Mouse (Mus musculus): ENCODE measurements at regions not wholly inside any gene's neighbourhood (a gene's known extent, or its start where the extent isn't known, plus 50 kb on each side); places are given as distances from the start of the nearest gene placed in this dataset.

GRCm38 (mm10) chr17:82731561-82731960 is 483.5 kb upstream of the Pkdcc start:
- no peak for DNase-seq (ENCODE audit: low spot score)

GRCm38 (mm10) chr17:82742445-82742844 is 472.6 kb upstream of the Pkdcc start:
- no peak for DNase-seq (ENCODE audit: low spot score)

GRCm38 (mm10) chr17:82757400-82757799 is 457.7 kb upstream of the Pkdcc start:
- DNase-seq (ENCODE audit: low spot score) = no peak

GRCm38 (mm10) chr17:82779096-82779495 is 436.0 kb upstream of the Pkdcc start:
- peak; percentile 3 for DNase-seq (ENCODE audit: low spot score)

- no peak for DNase-seq (ENCODE audit: low spot score)
Measured at GRCm38 (mm10) chr17:82822129-82822528, 393.0 kb upstream of the Pkdcc start.

GRCm38 (mm10) chr17:82824057-82824456 is 391.0 kb upstream of the Pkdcc start:
- no peak for DNase-seq (ENCODE audit: low spot score)

- no peak for DNase-seq (ENCODE audit: low spot score)
Measured at GRCm38 (mm10) chr17:82824619-82825018, 390.5 kb upstream of the Pkdcc start.

- no peak for DNase-seq (ENCODE audit: low spot score)
Measured at GRCm38 (mm10) chr17:82827170-82827569, 387.9 kb upstream of the Pkdcc start.

- no peak for DNase-seq (ENCODE audit: low spot score)
Measured at GRCm38 (mm10) chr17:82827841-82828240, 387.3 kb upstream of the Pkdcc start.

GRCm38 (mm10) chr17:82828434-82828997 is 386.6 kb upstream of the Pkdcc start:
- DNase-seq (ENCODE audit: low spot score) = no peak

GRCm38 (mm10) chr17:82829415-82829814 is 385.7 kb upstream of the Pkdcc start:
- DNase-seq (ENCODE audit: low spot score) = no peak

GRCm38 (mm10) chr17:82834177-82834576 is 380.9 kb upstream of the Pkdcc start:
- no peak for DNase-seq (ENCODE audit: low spot score)

- no peak for DNase-seq (ENCODE audit: low spot score)
Measured at GRCm38 (mm10) chr17:82836115-82836514, 379.0 kb upstream of the Pkdcc start.

GRCm38 (mm10) chr17:82846776-82847494 is 368.2 kb upstream of the Pkdcc start:
- DNase-seq (ENCODE audit: low spot score) = no peak

GRCm38 (mm10) chr17:82857199-82858147 is 357.6 kb upstream of the Pkdcc start:
- DNase-seq (ENCODE audit: low spot score) = peak; percentile 81

- no peak for DNase-seq (ENCODE audit: low spot score)
Measured at GRCm38 (mm10) chr17:82860391-82860790, 354.7 kb upstream of the Pkdcc start.

- no peak for DNase-seq (ENCODE audit: low spot score)
Measured at GRCm38 (mm10) chr17:82860966-82861365, 354.1 kb upstream of the Pkdcc start.

GRCm38 (mm10) chr17:82877131-82877530 is 338.0 kb upstream of the Pkdcc start:
- no peak for DNase-seq (ENCODE audit: low spot score)

- no peak for DNase-seq (ENCODE audit: low spot score)
Measured at GRCm38 (mm10) chr17:82900602-82901001, 314.5 kb upstream of the Pkdcc start.

- DNase-seq (ENCODE audit: low spot score) = no peak
Measured at GRCm38 (mm10) chr17:82901098-82901891, 313.8 kb upstream of the Pkdcc start.

- no peak for DNase-seq (ENCODE audit: low spot score)
Measured at GRCm38 (mm10) chr17:82904961-82905360, 310.1 kb upstream of the Pkdcc start.

- no peak for DNase-seq (ENCODE audit: low spot score)
Measured at GRCm38 (mm10) chr17:82905483-82905882, 309.6 kb upstream of the Pkdcc start.
